Mouse (Mus musculus): Measurements from ENCODE around the gene Ccdc188.
"Not testable (repeated sequence)": the region's sequence is repeated elsewhere in the genome, so short reads cannot be mapped to it uniquely, and the experiment has no call there.

The Ccdc188 gene

GRCm38 (mm10) chr16:18217579-18217978, at the start of gene Ccdc188:
TSS of gene Ccdc188 (plus strand) at chr16:18217879.
- no peak for DNase-seq

GRCm38 (mm10) chr16:18169156-18169555, 48.5 kb upstream of the Ccdc188 start:
- DNase-seq = peak; percentile 9

GRCm38 (mm10) chr16:18169776-18170175, 47.9 kb upstream of the Ccdc188 start:
- DNase-seq = peak; percentile 8

GRCm38 (mm10) chr16:18172266-18172855, 45.3 kb upstream of the Ccdc188 start:
- peak; percentile 79 for DNase-seq

- no peak for DNase-seq
Observed at GRCm38 (mm10) chr16:18173231-18173630, 44.4 kb upstream of the Ccdc188 start.

- no peak for DNase-seq
Observed at GRCm38 (mm10) chr16:18173788-18174187, 43.9 kb upstream of the Ccdc188 start.

- DNase-seq = no peak
Observed at GRCm38 (mm10) chr16:18175817-18176541, 41.7 kb upstream of the Ccdc188 start.

GRCm38 (mm10) chr16:18176758-18177157, 40.9 kb upstream of the Ccdc188 start:
- no peak for DNase-seq

GRCm38 (mm10) chr16:18179591-18179990, 38.1 kb upstream of the Ccdc188 start:
- DNase-seq = no peak

GRCm38 (mm10) chr16:18181398-18181797, 36.3 kb upstream of the Ccdc188 start:
- DNase-seq = no peak

GRCm38 (mm10) chr16:18182766-18183165, 34.9 kb upstream of the Ccdc188 start:
- no peak for DNase-seq

- no peak for DNase-seq
Observed at GRCm38 (mm10) chr16:18185715-18186449, 31.8 kb upstream of the Ccdc188 start.

- DNase-seq = no peak
Observed at GRCm38 (mm10) chr16:18186798-18187197, 30.9 kb upstream of the Ccdc188 start.

- no peak for DNase-seq
Observed at GRCm38 (mm10) chr16:18187221-18187620, 30.5 kb upstream of the Ccdc188 start.

GRCm38 (mm10) chr16:18191006-18191405, 26.7 kb upstream of the Ccdc188 start:
- no peak for DNase-seq

GRCm38 (mm10) chr16:18194208-18194985, 23.3 kb upstream of the Ccdc188 start:
- no peak for DNase-seq

- DNase-seq = no peak
Observed at GRCm38 (mm10) chr16:18195068-18195467, 22.6 kb upstream of the Ccdc188 start.

GRCm38 (mm10) chr16:18195561-18195960, 22.1 kb upstream of the Ccdc188 start:
- not testable (repeated sequence) for DNase-seq

GRCm38 (mm10) chr16:18197881-18198280, 19.8 kb upstream of the Ccdc188 start:
- no peak for DNase-seq

GRCm38 (mm10) chr16:18198365-18199098, 19.1 kb upstream of the Ccdc188 start:
- no peak for DNase-seq

GRCm38 (mm10) chr16:18200062-18200461, 17.6 kb upstream of the Ccdc188 start:
- DNase-seq = no peak

- no peak for DNase-seq
Observed at GRCm38 (mm10) chr16:18201620-18202019, 16.1 kb upstream of the Ccdc188 start.
